In genomic region chr14:105255620-105256019, GRCm38 (mm10) we compare ENCODE assay signal across 14 mouse cellular contexts. TPM values are rescaled to one million over a fixed set of nuclear protein-coding genes. Genes with fewer than 3 reads are reported as not detected.
A peak's percentile ranks its signal among the peaks of the same experiment; 100 is the strongest.
DNase-seq lines count a peak whose midpoint lies in the region; ATAC-seq and TF ChIP-seq lines count a peak whose summit lies in the region.
"Had no signal": no experiment of that assay in that cellular context is flagged by ENCODE, and none has a peak within 500 bp of the region (broad histone marks: within the 10 kb centered on the region; RNA-seq: fewer than 3 reads in every experiment).

No protein-coding gene starts in this region.

- H3K4me3 ChIP-seq in forebrain, postnatal 0 days (ENCODE audit: low read depth, low read length), result no peak overlapping the region
- H3K4me3 ChIP-seq: heart, embryonic 10.5 days had no signal

- no peak for TF ChIP-seq CTCF in forebrain, postnatal 0 days (IDR thresholded peaks at IDR 0.05; ENCODE audit: low read depth)

- peak; percentile 64 to 77 for DNase-seq in adrenal gland, adult (ENCODE audit: inconsistent age in 2 of 2, low spot score in 1 of 2)
- no peak for DNase-seq in adrenal gland, postnatal 4 days (ENCODE audit: low spot score in 2 of 2)
- peak; percentile 6 to 12 for DNase-seq in lung, adult 18-20 months
- no peak for DNase-seq in lung, postnatal 14 days
- peak; percentile 27 for DNase-seq in ZHBTc4 (ENCODE audit: low read depth, low spot score)
- peak; percentile 15 for DNase-seq in kidney, postnatal 10 days
- no peak for DNase-seq in forebrain, postnatal 0 days
- no peak for DNase-seq in left cerebral cortex, adult 11 months (ENCODE audit: low spot score)
- DNase-seq: cerebellum, adult 9-11 months; liver; midbrain, embryonic 14.5 days; spleen, adult 18-20 months had no signal

- H3K27ac ChIP-seq in forebrain, postnatal 0 days (ENCODE audit: low read depth, low read length), result no peak overlapping the region
- H3K27ac ChIP-seq: heart, embryonic 10.5 days had no signal

- H3K9me3 ChIP-seq in forebrain, postnatal 0 days (ENCODE audit: low read length), result no peaks in the 10 kb centered on the region
- H3K9me3 ChIP-seq: heart, embryonic 10.5 days had no signal

- H3K36me3 ChIP-seq in forebrain, postnatal 0 days (ENCODE audit: insufficient read depth), result no peaks in the 10 kb centered on the region
- H3K36me3 ChIP-seq: heart, embryonic 10.5 days had no signal

- no peak overlapping the region for H3K9ac ChIP-seq in forebrain, postnatal 0 days

- no peaks in the 10 kb centered on the region for H3K27me3 ChIP-seq in forebrain, postnatal 0 days (ENCODE audit: insufficient read depth, low read length)

- no peaks in the 10 kb centered on the region; the same call in 1 of the 2 replicates for H3K4me1 ChIP-seq in forebrain, postnatal 0 days (ENCODE audit: insufficient read depth)
- H3K4me1 ChIP-seq: heart, embryonic 10.5 days had no signal

- no peak overlapping the region for H3K4me2 ChIP-seq in forebrain, postnatal 0 days (ENCODE audit: low read depth)

- 88% methylated on average over 7 of the region's 7 CpGs for WGBS in forebrain, postnatal 0 days

- no peak for ATAC-seq in forebrain, postnatal 0 days
- ATAC-seq: lung, postnatal 0 days had no signal

RNA-seq across cellular contexts. Expression of gene Ndfip2, which starts 2.8 kb away (rescaled TPM):
- 10 to 100 TPM; 38.2 to 40.9 TPM for total RNA-seq in adrenal gland, postnatal 4 days (2021)
- 111 and 126 TPM in 2 replicates for total RNA-seq in forebrain, postnatal 0 days (2014; rRNA removed)
- polyA plus RNA-seq in forebrain, postnatal 0 days (2015; fragmentation: Nextera tagmentation; extraction: Ambion mirVana), result 86.5 and 97.6 TPM in 2 replicates

Comparison
In these comparisons a context has a peak if more than half of its experiments do, and no peak if none do; other contexts are left out.
1. DNase-seq: peak in adrenal gland, adult (2 of 2), lung, adult 18-20 months (2 of 2), ZHBTc4 (single experiment) and kidney, postnatal 10 days (single experiment); none in adrenal gland, postnatal 4 days (0 of 2), lung, postnatal 14 days (single experiment), forebrain, postnatal 0 days (single experiment) and left cerebral cortex, adult 11 months (single experiment).